In genomic region chr2:165719382-165719781, GRCm38 (mm10) we compare ENCODE assay signal across 26 mouse cellular contexts.
DNase-seq lines count a peak whose midpoint lies in the region; ATAC-seq and TF ChIP-seq lines count a peak whose summit lies in the region.
"Had no signal": no experiment of that assay in that cellular context is flagged by ENCODE, and none has a peak within 500 bp of the region (broad histone marks: within the 10 kb centered on the region; RNA-seq: fewer than 3 reads in every experiment).

No protein-coding gene starts in this region.

- peak; percentile 20 for DNase-seq in gastrocnemius, postnatal 25 days
- DNase-seq in gastrocnemius, postnatal 4 days (ENCODE audit: low spot score in 2 of 2): no peak
- DNase-seq in heart, adult 9 months (ENCODE audit: low spot score in 2 of 2): peak; percentile 39 to 53
- DNase-seq in heart, adult 8-10 months (ENCODE audit: low spot score): no peak
- DNase-seq in heart, postnatal 4 days: peak; percentile 22
- DNase-seq in limb, embryonic 14.5 days (ENCODE audit: low spot score): peak; percentile 48
- DNase-seq: adrenal gland, adult 2 months; adrenal gland, postnatal 14 days; B cell, adult 2 months; cerebellum, adult 11 months; cerebellum, adult 2 months; cerebellum, adult 9-11 months; cerebellum, postnatal 25 days; gastrocnemius, postnatal 10 days; kidney, adult 18-20 months; kidney, adult 9 months had no signal

- no peaks in the 10 kb centered on the region for H3K4me1 ChIP-seq in heart, embryonic 12.5 days (replicated peaks)
- H3K4me1 ChIP-seq in limb, embryonic 14.5 days (ENCODE audit: control insufficient read depth, insufficient read depth, low read length): no peaks in the 10 kb centered on the region
- H3K4me1 ChIP-seq: heart, embryonic 13.5 days had no signal

- 64% methylated on average over 8 of the region's 8 CpGs for WGBS in heart, embryonic 12.5 days
- WGBS in limb, embryonic 14.5 days: 63% methylated on average over 8 of the region's 8 CpGs

- H3K9me3 ChIP-seq in heart, embryonic 12.5 days (replicated peaks): no peaks in the 10 kb centered on the region; the same call in 1 of the 2 replicates
- no peaks in the 10 kb centered on the region for H3K9me3 ChIP-seq in limb, embryonic 14.5 days (ENCODE audit: control insufficient read depth, low read length)
- H3K9me3 ChIP-seq: embryonic facial prominence, embryonic 13.5 days; forebrain, embryonic 10.5 days; forebrain, embryonic 13.5 days; hindbrain, embryonic 13.5 days had no signal

- no peak for TF ChIP-seq POLR2A in limb, embryonic 14.5 days (IDR thresholded peaks at IDR 0.05; ENCODE audit: borderline replicate concordance, extremely low read depth, insufficient read depth, insufficient read length)

- no peak overlapping the region for H3K9ac ChIP-seq in heart, embryonic 12.5 days
- H3K9ac ChIP-seq in limb, embryonic 14.5 days (ENCODE audit: low read depth, low read length, severe bottlenecking): no peak overlapping the region
- H3K9ac ChIP-seq: embryonic facial prominence, embryonic 13.5 days; forebrain, embryonic 13.5 days; heart, embryonic 13.5 days; hindbrain, embryonic 13.5 days had no signal

- H3K27me3 ChIP-seq in heart, embryonic 12.5 days (replicated peaks): 0 out of 2 replicates have a peak, but pooled peaks cover 10% of the 10 kb centered on the region
- H3K27me3 ChIP-seq in limb, embryonic 14.5 days (ENCODE audit: control insufficient read depth, insufficient read depth, low read length): no peaks in the 10 kb centered on the region
- H3K27me3 ChIP-seq: embryonic facial prominence, embryonic 13.5 days; forebrain, embryonic 13.5 days; hindbrain, embryonic 13.5 days had no signal

- no peaks in the 10 kb centered on the region for H3K36me3 ChIP-seq in heart, embryonic 12.5 days
- H3K36me3 ChIP-seq in limb, embryonic 14.5 days (ENCODE audit: control insufficient read depth, insufficient read depth, low read length): no peaks in the 10 kb centered on the region
- H3K36me3 ChIP-seq: heart, embryonic 13.5 days had no signal

- H3K4me2 ChIP-seq in heart, embryonic 12.5 days: no peak overlapping the region
- H3K4me2 ChIP-seq in limb, embryonic 14.5 days (replicated peaks; ENCODE audit: low read depth, low read length, severe bottlenecking): no peak overlapping the region
- H3K4me2 ChIP-seq: embryonic facial prominence, embryonic 13.5 days; forebrain, embryonic 13.5 days; heart, embryonic 13.5 days; hindbrain, embryonic 13.5 days had no signal

- H3K4me3 ChIP-seq in heart, embryonic 12.5 days: no peak overlapping the region
- H3K4me3 ChIP-seq in limb, embryonic 14.5 days (replicated peaks; ENCODE audit: low read length): no peak overlapping the region
- H3K4me3 ChIP-seq: embryonic facial prominence, embryonic 13.5 days; forebrain, embryonic 10.5 days; forebrain, embryonic 13.5 days; heart, embryonic 13.5 days; hindbrain, embryonic 10.5 days; hindbrain, embryonic 13.5 days had no signal

- H3K27ac ChIP-seq in heart, embryonic 12.5 days (ENCODE audit: poor library complexity, severe bottlenecking): no peak overlapping the region
- no peak overlapping the region for H3K27ac ChIP-seq in limb, embryonic 14.5 days (replicated peaks; ENCODE audit: low read depth, low read length)
- H3K27ac ChIP-seq: embryonic facial prominence, embryonic 13.5 days; forebrain, embryonic 10.5 days; forebrain, embryonic 13.5 days; heart, embryonic 13.5 days; hindbrain, embryonic 10.5 days; hindbrain, embryonic 13.5 days had no signal

- ATAC-seq in heart, embryonic 12.5 days (ENCODE audit: insufficient number of reproducible peaks, low FRiP score): no peak
- ATAC-seq in limb, embryonic 14.5 days (ENCODE audit: low FRiP score, low read depth): peak; percentile 63; the same call in 1 of the 2 replicates
- ATAC-seq: forebrain, embryonic 13.5 days; forebrain, embryonic 16.5 days; hindbrain, embryonic 16.5 days; intestine, embryonic 16.5 days had no signal

Comparison
In these comparisons a context has a peak if more than half of its experiments do, and no peak if none do; other contexts are left out.
1. DNase-seq: peak in gastrocnemius, postnatal 25 days (single experiment), heart, adult 9 months (2 of 2), heart, postnatal 4 days (single experiment) and limb, embryonic 14.5 days (single experiment); none in gastrocnemius, postnatal 4 days (0 of 2) and heart, adult 8-10 months (single experiment).